Mouse (Mus musculus): ENCODE results near the gene Sema3d.

DNA sequence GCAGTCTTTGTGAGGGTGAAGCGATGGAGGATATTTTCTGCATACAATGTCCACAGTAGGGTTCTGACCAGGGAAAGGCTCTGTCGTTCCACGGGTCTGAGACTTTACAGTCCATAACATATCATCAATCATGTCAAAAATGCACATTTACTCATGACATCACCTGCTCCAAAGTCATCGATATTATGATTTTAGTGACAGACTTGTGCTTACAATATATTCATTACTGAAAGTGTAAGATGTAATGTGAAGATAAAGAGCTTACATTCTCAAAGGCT is 92.4 kb downstream of the Sema3d start:
- TF ChIP-seq CTCF (IDR thresholded peaks at IDR 0.05; ENCODE audit: low read depth, low read length) = no peak
- no peak for TF ChIP-seq TAL1 (conservative IDR thresholded peaks at IDR 0.05; ENCODE audit: low read depth, low read length)
